Mouse (Mus musculus) spleen, adult 2 months (tissue): ENCODE measurements around the gene Gtf3c4.

ENCODE experiments used
- CTCF ChIP-seq: fragments of 200-500 bp; IDR thresholded peaks from 2 replicates; pipeline ENCODE4 v1.5.1; 2011; ENCODE audit warnings: mild to moderate bottlenecking, inconsistent platforms; ENCODE audit not compliant: insufficient read depth, insufficient read length, insufficient replicate concordance; ENCODE audit errors: extremely low read depth
- POLR2A ChIP-seq: fragments of 200-500 bp; IDR thresholded peaks from 2 replicates; pipeline ENCODE4 v1.6.1; 2011; ENCODE audit warnings: low read depth, low read length, inconsistent platforms

GRCm38 (mm10) chr2:28780001-28780782 is 60.0 kb downstream of the Gtf3c4 start:
- TF ChIP-seq CTCF (no peak), POLR2A (no peak)
